Mouse (Mus musculus): ENCODE measurements around the gene Phc1. TPM values are rescaled to one million over a fixed set of nuclear protein-coding genes. Genes with fewer than 3 reads are reported as not detected.

Phc1 gene
- polyA plus RNA-seq, 1 experiment from 2014 or later, result 17.1 TPM

DNA sequence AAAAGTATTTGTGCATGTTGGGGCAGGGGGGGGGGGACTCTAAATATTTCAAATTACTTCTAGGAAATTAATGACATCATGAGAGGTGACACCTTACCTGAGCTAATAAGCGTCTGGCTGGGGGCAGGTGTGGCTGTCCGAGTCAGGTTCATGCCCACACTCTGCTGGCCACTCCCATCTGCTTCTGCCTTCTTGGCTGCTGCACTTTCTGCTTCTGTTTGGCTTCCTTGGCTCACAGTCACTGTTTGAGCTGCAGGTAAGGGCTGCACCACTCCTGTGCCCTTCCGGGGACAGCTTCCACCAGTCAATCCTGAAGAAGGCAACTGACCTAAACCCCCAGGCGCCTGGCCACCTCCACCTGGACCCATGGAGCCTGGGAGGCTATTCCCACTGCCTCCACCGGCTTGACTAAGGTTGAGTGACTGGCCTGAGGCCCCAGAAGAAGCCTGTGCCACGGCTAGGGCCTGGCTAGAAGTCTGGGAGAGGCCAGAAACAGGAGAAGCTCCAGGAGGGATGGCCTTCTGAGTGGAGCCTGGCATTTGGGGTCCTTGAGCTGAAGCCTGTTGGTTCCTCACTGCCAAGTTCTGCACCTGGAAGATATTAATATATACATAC lies 14.9 kb downstream of the Phc1 start:
- H3K9ac ChIP-seq (ENCODE audit: low read depth, low read length), result no peak overlapping the region
- H3K27ac ChIP-seq (ENCODE audit: low read depth, low read length), result no peak overlapping the region
- peaks cover 25% of the 10 kb centered on the region for H3K36me3 ChIP-seq (ENCODE audit: control insufficient read depth, insufficient read depth, low read length)
- no peaks in the 10 kb centered on the region for H3K4me1 ChIP-seq (ENCODE audit: control insufficient read depth, insufficient read depth, low read length)
- no peak overlapping the region for H3K4me3 ChIP-seq (ENCODE audit: low read depth, low read length)
- H3K4me2 ChIP-seq, result no peak overlapping the region
- ATAC-seq (replicated peaks; ENCODE audit: insufficient number of reproducible peaks, low FRiP score, low TSS enrichment), result no peak
- WGBS (ENCODE audit: insufficient replicate concordance), result 87% methylated on average over 6 of the region's 6 CpGs
- no peaks in the 10 kb centered on the region for H3K27me3 ChIP-seq (ENCODE audit: control insufficient read depth, insufficient read depth, low read length)
- H3K9me3 ChIP-seq (replicated peaks; ENCODE audit: control insufficient read depth, low read length), result no peaks in the 10 kb centered on the region

GRCm38 (mm10) chr6:122318726-122319125 lies 21.6 kb downstream of the Phc1 start:
- no peak for ATAC-seq (replicated peaks; ENCODE audit: insufficient number of reproducible peaks, low FRiP score, low TSS enrichment)
- Histone ChIP-seq H3K9me3 (replicated peaks; ENCODE audit: control insufficient read depth, low read length) (no peaks in the 10 kb centered on the region), H3K36me3 (ENCODE audit: control insufficient read depth, insufficient read depth, low read length) (peaks cover 43% of the 10 kb centered on the region), H3K4me3 (ENCODE audit: low read depth, low read length) (no peak overlapping the region), H3K4me1 (ENCODE audit: control insufficient read depth, insufficient read depth, low read length) (no peaks in the 10 kb centered on the region), H3K27me3 (ENCODE audit: control insufficient read depth, insufficient read depth, low read length) (no peaks in the 10 kb centered on the region), H3K9ac (ENCODE audit: low read depth, low read length) (no peak overlapping the region), H3K27ac (ENCODE audit: low read depth, low read length) (no peak overlapping the region), H3K4me2 (no peak overlapping the region)
- 85% methylated on average over 1 of the region's 1 CpGs for WGBS (ENCODE audit: insufficient replicate concordance)

- peak overlapping the region; percentile 54 for H3K9ac ChIP-seq (ENCODE audit: low read depth, low read length)
- H3K4me2 ChIP-seq, result peak overlapping the region; percentile 88
- no peak overlapping the region for H3K27ac ChIP-seq (ENCODE audit: low read depth, low read length)
- WGBS (ENCODE audit: insufficient replicate concordance), result 69% methylated on average over 5 of the region's 5 CpGs
- peak overlapping the region; percentile 84 for H3K4me3 ChIP-seq (ENCODE audit: low read depth, low read length)
- no peaks in the 10 kb centered on the region for H3K9me3 ChIP-seq (replicated peaks; ENCODE audit: control insufficient read depth, low read length)
- peaks cover 13% of the 10 kb centered on the region for H3K4me1 ChIP-seq (ENCODE audit: control insufficient read depth, insufficient read depth, low read length)
- no peaks in the 10 kb centered on the region for H3K27me3 ChIP-seq (ENCODE audit: control insufficient read depth, insufficient read depth, low read length)
- ATAC-seq (replicated peaks; ENCODE audit: insufficient number of reproducible peaks, low FRiP score, low TSS enrichment), result no peak
- peaks cover 13% of the 10 kb centered on the region for H3K36me3 ChIP-seq (ENCODE audit: control insufficient read depth, insufficient read depth, low read length)
These were observed 30.1 kb downstream of the Phc1 start for GRCm38 (mm10) chr6:122310187-122310820.

DNA sequence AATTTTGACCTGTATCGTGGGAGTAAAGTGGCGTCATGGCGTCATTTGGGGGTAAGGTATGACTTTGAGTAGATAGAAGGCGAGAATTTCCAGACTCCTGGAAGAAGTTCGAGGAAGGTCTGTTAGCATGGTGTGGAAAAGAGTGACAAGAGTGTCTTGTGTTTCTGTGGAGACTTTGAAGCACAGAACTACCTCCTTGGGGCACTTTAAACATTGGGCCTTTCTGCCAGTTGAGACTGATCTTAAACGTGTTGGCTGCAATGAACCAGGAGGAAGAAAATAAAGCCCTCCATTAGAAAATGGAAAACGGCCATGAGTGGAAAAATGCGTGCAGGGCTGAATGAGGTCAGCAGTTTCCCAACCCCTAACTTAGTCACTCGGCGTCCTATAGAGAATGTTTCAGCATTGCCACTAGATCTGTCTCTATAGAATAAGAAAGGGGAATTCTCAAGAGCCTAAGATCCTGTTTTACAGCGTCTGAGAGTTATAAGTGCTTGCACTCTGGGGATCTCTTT lies 30.9 kb downstream of the Phc1 start:
- peaks cover 9% of the 10 kb centered on the region for H3K36me3 ChIP-seq (ENCODE audit: control insufficient read depth, insufficient read depth, low read length)
- peak overlapping the region; percentile 88 for H3K9ac ChIP-seq (ENCODE audit: low read depth, low read length)
- H3K4me1 ChIP-seq (ENCODE audit: control insufficient read depth, insufficient read depth, low read length), result peaks cover 13% of the 10 kb centered on the region
- peak overlapping the region; percentile 88 for H3K4me2 ChIP-seq
- peak overlapping the region; percentile 84 for H3K4me3 ChIP-seq (ENCODE audit: low read depth, low read length)
- ATAC-seq (replicated peaks; ENCODE audit: insufficient number of reproducible peaks, low FRiP score, low TSS enrichment), result no peak
- H3K27ac ChIP-seq (ENCODE audit: low read depth, low read length), result peak overlapping the region; percentile 77
- WGBS (ENCODE audit: insufficient replicate concordance), result 10% methylated on average over 11 of the region's 11 CpGs
- H3K27me3 ChIP-seq (ENCODE audit: control insufficient read depth, insufficient read depth, low read length), result no peaks in the 10 kb centered on the region
- H3K9me3 ChIP-seq (replicated peaks; ENCODE audit: control insufficient read depth, low read length), result no peaks in the 10 kb centered on the region

GRCm38 (mm10) chr6:122308505-122309393 lies 31.6 kb downstream of the Phc1 start, which contains the start of gene M6pr:
TSS of gene M6pr (plus strand) at chr6:122308720.
- H3K27ac ChIP-seq (ENCODE audit: low read depth, low read length), result peak within 1 kb of the TSS; percentile 77
- H3K4me1 ChIP-seq (ENCODE audit: control insufficient read depth, insufficient read depth, low read length), result peaks cover 13% of the 10 kb centered on the region
- peak within 1 kb of the TSS; percentile 88 for H3K9ac ChIP-seq (ENCODE audit: low read depth, low read length)
- H3K9me3 ChIP-seq (replicated peaks; ENCODE audit: control insufficient read depth, low read length), result no peaks in the 10 kb centered on the region
- peak within 1 kb of the TSS; percentile 84 for H3K4me3 ChIP-seq (ENCODE audit: low read depth, low read length)
- no peaks in the 10 kb centered on the region for H3K27me3 ChIP-seq (ENCODE audit: control insufficient read depth, insufficient read depth, low read length)
- H3K4me2 ChIP-seq, result peak within 1 kb of the TSS; percentile 88
- WGBS (ENCODE audit: insufficient replicate concordance), result under 1% methylated on average over 49 of the region's 49 CpGs
- peaks cover 6% of the 10 kb centered on the region for H3K36me3 ChIP-seq (ENCODE audit: control insufficient read depth, insufficient read depth, low read length)
- ATAC-seq (replicated peaks; ENCODE audit: insufficient number of reproducible peaks, low FRiP score, low TSS enrichment), result peak; percentile 98

DNA sequence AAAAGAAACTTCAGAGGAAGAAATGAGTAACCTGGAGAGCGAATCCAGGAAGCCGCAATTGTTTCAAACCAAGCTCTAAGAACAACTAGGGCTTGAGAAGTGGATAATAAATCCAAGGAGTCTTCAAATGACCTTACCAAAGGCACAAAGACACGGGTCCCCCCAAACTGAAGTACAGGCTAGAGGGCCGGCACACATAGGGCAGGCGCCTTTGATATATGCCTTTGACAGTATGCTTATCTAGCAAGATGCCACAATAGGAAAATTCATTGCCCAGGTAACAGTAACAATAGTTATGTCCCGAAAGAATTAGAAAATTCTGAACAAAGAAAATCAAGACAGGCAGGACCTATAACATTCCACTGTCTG lies 32.2 kb downstream of the Phc1 start:
- peak; percentile 3; the same call in 1 of the 2 replicates for ATAC-seq (replicated peaks; ENCODE audit: insufficient number of reproducible peaks, low FRiP score, low TSS enrichment)
- H3K9me3 ChIP-seq (replicated peaks; ENCODE audit: control insufficient read depth, low read length), result no peaks in the 10 kb centered on the region

GRCm38 (mm10) chr6:122306707-122307106 lies 33.7 kb downstream of the Phc1 start:
- WGBS (ENCODE audit: insufficient replicate concordance), result 80% methylated on average over 4 of the region's 4 CpGs
- H3K36me3 ChIP-seq (ENCODE audit: control insufficient read depth, insufficient read depth, low read length), result no peaks in the 10 kb centered on the region
- H3K4me3 ChIP-seq (ENCODE audit: low read depth, low read length), result no peak overlapping the region
- H3K9ac ChIP-seq (ENCODE audit: low read depth, low read length), result no peak overlapping the region
- no peak overlapping the region for H3K4me2 ChIP-seq
- no peak overlapping the region for H3K27ac ChIP-seq (ENCODE audit: low read depth, low read length)
- H3K9me3 ChIP-seq (replicated peaks; ENCODE audit: control insufficient read depth, low read length), result no peaks in the 10 kb centered on the region
- no peak for ATAC-seq (replicated peaks; ENCODE audit: insufficient number of reproducible peaks, low FRiP score, low TSS enrichment)
- H3K4me1 ChIP-seq (ENCODE audit: control insufficient read depth, insufficient read depth, low read length), result peaks cover 13% of the 10 kb centered on the region
- H3K27me3 ChIP-seq (ENCODE audit: control insufficient read depth, insufficient read depth, low read length), result no peaks in the 10 kb centered on the region

More for the DNA sequence above, 32.2 kb downstream of the Phc1 start:
- Histone ChIP-seq H3K4me2 (no peak overlapping the region), H3K27ac (ENCODE audit: low read depth, low read length) (no peak overlapping the region), H3K9ac (ENCODE audit: low read depth, low read length) (no peak overlapping the region), H3K36me3 (ENCODE audit: control insufficient read depth, insufficient read depth, low read length) (peaks cover 3% of the 10 kb centered on the region), H3K27me3 (ENCODE audit: control insufficient read depth, insufficient read depth, low read length) (no peaks in the 10 kb centered on the region), H3K4me1 (ENCODE audit: control insufficient read depth, insufficient read depth, low read length) (peaks cover 13% of the 10 kb centered on the region), H3K4me3 (ENCODE audit: low read depth, low read length) (no peak overlapping the region; the same call in 1 of the 2 replicates)
- 70% methylated on average over 6 of the region's 6 CpGs for WGBS (ENCODE audit: insufficient replicate concordance)

DNA sequence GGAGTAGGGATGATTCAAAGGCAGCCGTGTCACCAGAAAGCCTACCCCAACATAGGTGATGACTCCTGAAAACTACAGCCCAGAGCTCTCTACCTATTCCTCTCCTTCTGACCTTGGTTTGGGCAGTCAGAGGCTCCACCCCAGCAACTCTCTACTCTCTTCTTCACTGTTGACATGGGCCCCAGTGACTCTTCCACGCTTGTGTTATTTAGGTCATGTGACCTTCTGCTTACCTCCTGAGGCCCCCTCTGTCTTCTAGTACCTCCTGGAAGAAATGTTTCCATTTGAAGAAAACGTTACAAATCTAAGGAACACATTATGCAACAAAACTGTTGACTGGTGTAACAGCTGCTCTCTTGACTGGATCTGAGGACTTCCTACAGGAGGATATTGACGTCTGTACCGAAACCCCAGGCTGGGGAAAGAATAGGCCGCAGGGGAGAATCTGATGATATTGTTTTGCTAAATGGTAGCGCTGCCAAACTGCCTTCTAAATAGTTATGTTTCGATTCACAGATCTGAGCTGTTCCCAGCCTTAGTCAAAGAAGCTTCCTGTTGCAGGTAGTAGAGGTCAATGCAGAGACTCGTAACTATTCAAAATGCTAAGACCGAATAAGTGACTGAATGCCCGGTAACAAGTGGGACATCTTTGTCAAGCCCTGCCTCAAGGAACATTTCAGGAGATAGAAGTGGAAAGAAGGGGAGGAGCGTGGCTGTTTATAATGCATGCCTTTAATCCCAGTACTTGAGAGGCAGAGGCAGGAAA lies 35.4 kb downstream of the Phc1 start:
- Histone ChIP-seq H3K27ac (ENCODE audit: low read depth, low read length) (no peak overlapping the region), H3K27me3 (ENCODE audit: control insufficient read depth, insufficient read depth, low read length) (no peaks in the 10 kb centered on the region), H3K4me2 (no peak overlapping the region), H3K4me1 (ENCODE audit: control insufficient read depth, insufficient read depth, low read length) (peaks cover 6% of the 10 kb centered on the region; the same call in 1 of the 2 replicates), H3K9me3 (replicated peaks; ENCODE audit: control insufficient read depth, low read length) (no peaks in the 10 kb centered on the region), H3K36me3 (ENCODE audit: control insufficient read depth, insufficient read depth, low read length) (no peaks in the 10 kb centered on the region), H3K9ac (ENCODE audit: low read depth, low read length) (no peak overlapping the region), H3K4me3 (ENCODE audit: low read depth, low read length) (no peak overlapping the region)
- WGBS (ENCODE audit: insufficient replicate concordance), result 70% methylated on average over 12 of the region's 12 CpGs
- ATAC-seq (replicated peaks; ENCODE audit: insufficient number of reproducible peaks, low FRiP score, low TSS enrichment), result no peak
